Mouse (Mus musculus) adrenal gland, adult 8-10 months (tissue): Measurements from ENCODE around the gene Fer. TPM values are rescaled to one million over a fixed set of nuclear protein-coding genes. Genes with fewer than 3 reads are reported as not detected.

ENCODE experiments used
- DNase-seq: peaks from one replicate; pipeline ENCODE4 v3.0.0; 2022
- total RNA-seq, 4 experiments: library from RNA; stranded (reverse); gene quantifications; 2 replicates each; pipeline ENCODE4 v1.2.4; 2022

The Fer gene
- total RNA-seq, 4 experiments from 2014 or later = 19.0 to 25.4 (median 21.1) TPM

- no peak for DNase-seq
These were observed 117.3 kb downstream of the Fer start for GRCm38 (mm10) chr17:63980167-63980566.

DNA sequence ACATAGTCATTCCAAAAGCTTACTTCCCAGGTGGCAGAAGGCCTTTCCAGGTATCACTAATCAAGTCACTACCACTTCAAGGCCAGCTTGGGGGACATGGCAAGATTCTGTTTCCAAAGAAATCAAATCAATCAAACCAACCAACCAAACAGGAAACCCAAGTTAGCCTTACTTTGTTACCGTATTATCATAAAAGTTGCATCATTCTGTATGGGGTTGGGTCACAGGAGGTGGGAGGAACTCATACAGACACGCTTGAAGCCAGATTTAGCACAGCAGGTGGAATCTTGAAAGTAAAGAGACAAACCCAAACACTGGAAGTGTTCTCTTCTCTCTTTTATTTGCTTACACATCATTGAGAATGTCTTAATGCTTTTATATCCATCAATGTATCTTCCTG, 125.8 kb downstream of the Fer start:
- DNase-seq = no peak

DNA sequence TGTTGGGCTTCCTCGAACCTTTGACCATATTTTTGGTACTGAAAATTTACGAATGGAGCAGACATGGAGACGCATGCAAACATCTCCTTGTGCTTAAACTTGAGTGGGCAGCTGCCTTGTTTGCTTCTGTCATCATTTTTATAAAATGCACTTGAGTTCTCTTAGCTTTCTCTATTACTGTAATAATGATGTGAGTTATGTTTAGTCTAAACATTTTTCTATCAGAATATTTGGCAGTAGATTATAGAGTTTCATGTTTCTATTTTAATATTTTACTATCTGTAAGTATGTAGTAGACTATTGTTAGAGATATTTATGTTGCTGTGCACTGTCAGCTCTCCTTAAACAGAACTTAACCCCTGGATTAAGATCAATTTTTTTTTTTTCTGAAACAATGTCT, 128.3 kb downstream of the Fer start:
- no peak for DNase-seq

GRCm38 (mm10) chr17:63995921-63996320, 133.1 kb downstream of the Fer start:
- DNase-seq = peak; percentile 26

- DNase-seq = no peak
These were observed 134.8 kb downstream of the Fer start for GRCm38 (mm10) chr17:63997643-63998042.

- DNase-seq = no peak
These were observed 140.6 kb downstream of the Fer start for GRCm38 (mm10) chr17:64003444-64003843.

GRCm38 (mm10) chr17:64005575-64006249, 142.8 kb downstream of the Fer start:
- no peak for DNase-seq

DNA sequence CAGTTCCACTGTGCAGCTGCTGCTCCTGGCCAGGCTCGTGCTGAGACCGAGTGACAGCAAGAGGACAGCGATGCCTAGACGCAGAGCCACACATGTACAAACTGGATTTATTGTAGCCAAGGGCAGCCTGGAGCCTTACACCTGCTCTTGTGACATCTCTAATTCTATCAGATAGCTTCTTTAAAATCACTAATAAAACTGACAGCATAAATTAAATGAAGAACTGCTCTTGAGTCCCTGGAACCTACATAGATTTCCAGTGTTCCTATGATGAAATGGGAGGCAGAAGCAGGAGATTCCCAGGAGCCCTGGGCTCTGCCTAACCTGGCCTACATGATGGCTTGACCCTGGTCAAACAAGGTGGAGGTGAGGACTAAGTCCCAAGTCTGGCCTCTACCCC, 153.7 kb downstream of the Fer start:
- no peak for DNase-seq

GRCm38 (mm10) chr17:64018240-64018639, 155.4 kb downstream of the Fer start:
- DNase-seq = no peak

DNA sequence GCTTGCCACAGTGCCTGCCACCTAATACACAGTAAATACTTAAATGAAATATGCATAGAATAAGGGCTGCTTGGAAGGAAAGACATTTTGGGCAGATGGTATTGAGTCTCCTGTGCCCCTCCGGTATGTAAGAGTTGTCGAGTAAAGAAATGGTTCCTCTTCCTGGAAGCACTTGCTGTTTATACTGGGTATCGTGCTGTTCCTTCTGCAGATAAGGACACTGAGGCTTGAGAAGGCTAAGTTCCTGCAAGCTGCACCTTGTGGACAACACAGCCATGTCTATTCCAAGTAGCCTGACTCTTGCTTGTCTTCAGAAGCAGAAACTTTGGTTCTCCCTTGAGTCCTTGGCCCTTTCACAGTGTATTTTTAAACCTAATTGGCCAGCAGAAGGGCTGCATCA, 156.0 kb downstream of the Fer start:
- no peak for DNase-seq

GRCm38 (mm10) chr17:64019646-64020045, 156.8 kb downstream of the Fer start:
- DNase-seq = no peak

DNA sequence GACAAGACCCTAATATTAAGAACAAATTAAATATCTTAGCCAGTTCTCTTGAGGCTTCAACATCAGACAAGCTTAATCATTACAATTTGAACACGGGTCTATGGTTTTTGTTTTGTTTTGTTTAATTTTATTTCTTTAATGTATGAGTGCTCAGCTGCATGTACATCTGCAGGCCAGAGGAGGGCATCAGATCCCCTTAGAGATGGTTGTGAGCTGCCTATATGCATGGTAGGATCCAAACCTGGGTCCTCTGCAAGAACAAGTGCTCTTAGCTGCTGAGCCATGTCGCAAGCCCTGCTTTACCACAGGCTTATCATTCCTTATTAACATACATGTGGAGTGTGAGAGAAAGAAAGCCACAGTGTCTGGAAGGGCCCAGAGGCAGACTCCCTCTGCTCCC, 163.6 kb downstream of the Fer start:
- DNase-seq = no peak

DNA sequence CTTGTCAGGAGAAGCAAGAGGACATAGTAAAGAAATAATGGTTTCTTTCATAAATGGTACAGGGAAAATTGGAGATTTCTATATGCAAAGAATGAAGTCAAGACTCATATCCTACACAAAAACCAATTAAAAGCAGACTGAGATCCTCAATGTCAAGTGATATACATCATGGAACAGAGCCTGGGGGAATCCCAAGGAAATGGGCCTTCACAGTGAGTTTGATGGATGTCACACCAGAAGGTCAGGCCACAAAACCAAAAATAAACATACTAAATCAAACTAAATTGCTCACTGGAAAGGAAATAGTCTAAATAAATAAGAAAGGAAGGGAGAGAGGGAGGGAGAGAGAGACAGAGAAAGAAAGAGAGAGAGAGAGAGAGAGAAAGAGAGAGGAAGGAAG, 178.9 kb downstream of the Fer start:
- DNase-seq = peak; percentile 7

DNA sequence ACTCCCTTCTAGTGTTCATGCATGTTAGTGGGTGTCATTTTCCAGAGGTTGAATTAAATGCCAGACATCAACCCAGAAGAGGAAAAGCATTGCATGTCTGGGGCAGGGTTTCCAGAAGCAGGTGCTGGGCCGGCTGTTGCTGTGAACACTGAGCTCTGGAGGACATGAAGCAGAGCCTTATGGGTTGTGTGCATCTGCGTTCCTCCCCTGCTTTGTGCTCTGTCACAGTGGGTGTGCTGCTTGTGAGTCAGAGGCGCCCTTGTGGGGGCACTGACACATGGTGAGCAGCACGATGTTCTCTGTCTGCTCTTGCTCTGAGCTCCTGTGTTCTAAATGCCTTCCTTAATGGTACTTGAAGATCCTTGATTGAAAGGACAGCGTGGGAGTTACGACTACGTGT, 182.5 kb downstream of the Fer start:
- DNase-seq = no peak

- no peak for DNase-seq
These were observed 183.7 kb downstream of the Fer start for GRCm38 (mm10) chr17:64046557-64046956.

- DNase-seq = peak; percentile 40
These were observed 188.0 kb downstream of the Fer start for GRCm38 (mm10) chr17:64050911-64051310.

GRCm38 (mm10) chr17:64053636-64054035, 190.8 kb downstream of the Fer start:
- peak; percentile 43 for DNase-seq

- DNase-seq = peak; percentile 11
These were observed 197.7 kb downstream of the Fer start for GRCm38 (mm10) chr17:64060529-64060928.

DNA sequence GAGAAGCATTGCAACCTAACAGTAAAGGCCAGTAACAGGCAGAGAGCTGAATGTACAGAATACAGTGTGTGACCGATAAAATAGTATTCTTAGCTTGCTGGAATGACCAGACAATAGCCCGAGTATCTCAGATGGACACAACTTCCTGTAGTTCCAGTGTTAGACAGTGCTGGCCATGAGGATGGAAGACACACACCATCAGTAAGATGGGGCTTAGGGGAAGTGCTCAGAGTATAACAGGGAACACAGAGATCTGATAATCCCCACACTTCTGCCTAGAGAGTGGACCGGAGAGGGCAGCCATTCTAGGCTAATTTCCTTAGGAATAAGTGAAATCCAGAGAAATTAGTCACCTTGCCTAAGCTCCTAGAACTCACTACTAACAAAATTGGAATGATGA, 202.4 kb downstream of the Fer start:
- no peak for DNase-seq

- DNase-seq = no peak
These were observed 214.5 kb downstream of the Fer start for GRCm38 (mm10) chr17:64077392-64077791.

DNA sequence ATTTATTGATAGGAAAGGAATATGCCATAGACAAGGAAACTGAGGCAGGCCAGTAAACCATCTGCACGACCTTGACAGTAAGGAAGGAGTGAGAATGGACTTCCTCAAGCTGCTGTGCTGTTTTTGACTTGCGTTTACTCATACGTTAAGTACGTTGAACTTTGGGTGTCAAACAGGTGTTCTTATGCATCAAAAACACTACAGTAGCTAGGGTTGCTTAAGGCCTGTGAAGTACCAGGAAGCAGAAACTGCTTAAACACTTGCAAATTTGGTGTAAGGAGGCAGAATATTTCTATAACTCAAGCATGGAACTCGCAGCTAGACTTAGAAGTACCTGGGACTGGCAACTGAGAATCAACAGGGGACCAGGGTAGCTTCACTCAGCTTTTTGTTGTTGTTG, 221.9 kb downstream of the Fer start:
- no peak for DNase-seq

DNA sequence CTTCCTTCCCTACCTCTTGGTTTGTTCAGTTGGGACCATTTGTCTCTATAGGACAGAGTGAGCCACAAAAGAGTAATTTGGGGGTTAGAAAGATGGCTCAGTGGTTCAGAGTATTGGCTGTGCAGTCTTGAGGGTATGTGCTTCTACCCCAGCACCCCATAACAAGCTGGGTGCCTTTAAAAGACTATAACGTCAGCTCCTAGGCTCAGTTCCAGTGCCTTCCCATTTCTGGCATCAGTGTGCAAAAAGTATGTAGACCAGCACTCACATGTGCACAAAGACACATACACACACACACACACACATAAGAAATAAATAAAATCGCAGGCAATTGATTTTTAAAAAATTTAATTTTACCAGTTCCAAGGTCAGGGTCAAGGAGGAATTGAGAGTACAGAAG, 222.6 kb downstream of the Fer start:
- DNase-seq = no peak

GRCm38 (mm10) chr17:64086875-64087608, 224.2 kb downstream of the Fer start:
- no peak for DNase-seq

GRCm38 (mm10) chr17:64087871-64088270, 225.0 kb downstream of the Fer start:
- no peak for DNase-seq
